Mouse (Mus musculus): ENCODE measurements around the gene Lrmda.

Gene Lrmda

GRCm38 (mm10) chr14:22679705-22680643 is 660.5 kb downstream of the Lrmda start:
- DNase-seq: no peak

- no peak for DNase-seq
These were observed 667.4 kb downstream of the Lrmda start for GRCm38 (mm10) chr14:22686886-22687285.

- DNase-seq: no peak
These were observed 668.9 kb downstream of the Lrmda start for GRCm38 (mm10) chr14:22688399-22688798.

GRCm38 (mm10) chr14:22695448-22695847 is 675.9 kb downstream of the Lrmda start:
- DNase-seq: no peak

- no peak for DNase-seq
These were observed 676.4 kb downstream of the Lrmda start for GRCm38 (mm10) chr14:22695931-22696365.

GRCm38 (mm10) chr14:22700236-22700635 is 680.7 kb downstream of the Lrmda start:
- DNase-seq: no peak

GRCm38 (mm10) chr14:22700690-22701089 is 681.2 kb downstream of the Lrmda start:
- no peak for DNase-seq

GRCm38 (mm10) chr14:22707958-22708701 is 688.6 kb downstream of the Lrmda start:
- DNase-seq: no peak

- DNase-seq: no peak
These were observed 690.7 kb downstream of the Lrmda start for GRCm38 (mm10) chr14:22710071-22710661.

GRCm38 (mm10) chr14:22712388-22712787 is 692.9 kb downstream of the Lrmda start:
- DNase-seq: no peak

- no peak for DNase-seq
These were observed 696.3 kb downstream of the Lrmda start for GRCm38 (mm10) chr14:22715581-22716378.

- DNase-seq: no peak
These were observed 700.5 kb downstream of the Lrmda start for GRCm38 (mm10) chr14:22719968-22720367.

GRCm38 (mm10) chr14:22721845-22722244 is 702.3 kb downstream of the Lrmda start:
- DNase-seq: no peak

- no peak for DNase-seq
These were observed 708.0 kb downstream of the Lrmda start for GRCm38 (mm10) chr14:22727548-22727947.

GRCm38 (mm10) chr14:22728611-22729223 is 709.2 kb downstream of the Lrmda start:
- DNase-seq: no peak

- DNase-seq: no peak
These were observed 719.1 kb downstream of the Lrmda start for GRCm38 (mm10) chr14:22738603-22739002.

GRCm38 (mm10) chr14:22742527-22742926 is 723.0 kb downstream of the Lrmda start:
- DNase-seq: no peak

GRCm38 (mm10) chr14:22743264-22743663 is 723.8 kb downstream of the Lrmda start:
- no peak for DNase-seq

- no peak for DNase-seq
These were observed 725.2 kb downstream of the Lrmda start for GRCm38 (mm10) chr14:22744701-22745100.

- DNase-seq: no peak
These were observed 725.9 kb downstream of the Lrmda start for GRCm38 (mm10) chr14:22745263-22745881.

GRCm38 (mm10) chr14:22745882-22746480 is 726.5 kb downstream of the Lrmda start:
- no peak for DNase-seq

Data from B cell, adult 2 months (primary cell).